Mouse (Mus musculus) brain, embryonic 14.5 days (tissue): ENCODE results near the gene Tmem43.

Experiments used
- CTCF ChIP-seq: fragments of 200-500 bp; IDR thresholded peaks from 2 replicates; pipeline ENCODE4 v1.5.1; 2012; ENCODE audit warnings: inconsistent platforms, mild to moderate bottlenecking, moderate library complexity, borderline replicate concordance; ENCODE audit not compliant: insufficient read depth, insufficient read length; ENCODE audit errors: extremely low read depth
- POLR2A ChIP-seq: fragments of 200-500 bp; IDR thresholded peaks from 2 replicates; pipeline ENCODE4 v1.6.1; 2012; ENCODE audit warnings: mild to moderate bottlenecking, inconsistent platforms, borderline replicate concordance; ENCODE audit not compliant: poor library complexity, insufficient read depth, insufficient read length, severe bottlenecking; ENCODE audit errors: extremely low read depth

DNA sequence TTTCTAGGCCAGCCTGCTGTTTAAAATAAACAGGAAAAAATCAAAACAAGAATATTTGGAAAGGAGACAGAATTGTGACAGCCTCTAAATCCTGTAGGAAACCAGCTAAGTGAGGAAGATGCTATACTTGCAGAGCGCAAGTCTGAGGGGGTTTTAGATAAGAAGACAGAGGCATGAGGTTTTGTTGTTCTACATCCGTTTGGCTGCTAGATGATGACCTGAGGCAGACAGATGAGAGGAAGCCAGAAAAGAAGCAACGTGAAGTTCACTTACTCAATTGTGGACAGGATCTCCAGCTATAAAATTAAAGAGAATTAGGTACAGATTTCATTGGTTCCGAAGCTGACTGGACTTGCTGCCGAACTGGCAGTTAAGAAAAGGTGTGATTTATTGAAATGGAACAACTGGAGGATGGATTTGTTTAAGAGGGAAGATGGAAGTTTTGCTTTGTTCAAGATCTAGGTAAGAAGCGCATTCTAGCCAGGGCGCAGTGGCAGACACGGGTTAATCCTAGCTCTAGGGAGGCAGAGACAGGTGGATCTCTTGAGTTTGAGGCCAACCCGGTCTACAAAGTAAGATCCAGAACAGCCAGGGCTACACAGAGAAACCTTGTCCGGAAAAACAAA, 41.3 kb downstream of the Tmem43 start:
- TF ChIP-seq POLR2A: no peak
- TF ChIP-seq CTCF: no peak
